Mouse (Mus musculus) brain, embryonic 14.5 days (tissue): ENCODE measurements around the gene Myo16.

Experiments used
- CTCF ChIP-seq: fragments of 200-500 bp; IDR thresholded peaks from 2 replicates; pipeline ENCODE4 v1.5.1; 2012; ENCODE audit warnings: inconsistent platforms, mild to moderate bottlenecking, moderate library complexity, borderline replicate concordance; ENCODE audit not compliant: insufficient read depth, insufficient read length; ENCODE audit errors: extremely low read depth
- POLR2A ChIP-seq: fragments of 200-500 bp; IDR thresholded peaks from 2 replicates; pipeline ENCODE4 v1.6.1; 2012; ENCODE audit warnings: mild to moderate bottlenecking, inconsistent platforms, borderline replicate concordance; ENCODE audit not compliant: poor library complexity, insufficient read depth, insufficient read length, severe bottlenecking; ENCODE audit errors: extremely low read depth

DNA sequence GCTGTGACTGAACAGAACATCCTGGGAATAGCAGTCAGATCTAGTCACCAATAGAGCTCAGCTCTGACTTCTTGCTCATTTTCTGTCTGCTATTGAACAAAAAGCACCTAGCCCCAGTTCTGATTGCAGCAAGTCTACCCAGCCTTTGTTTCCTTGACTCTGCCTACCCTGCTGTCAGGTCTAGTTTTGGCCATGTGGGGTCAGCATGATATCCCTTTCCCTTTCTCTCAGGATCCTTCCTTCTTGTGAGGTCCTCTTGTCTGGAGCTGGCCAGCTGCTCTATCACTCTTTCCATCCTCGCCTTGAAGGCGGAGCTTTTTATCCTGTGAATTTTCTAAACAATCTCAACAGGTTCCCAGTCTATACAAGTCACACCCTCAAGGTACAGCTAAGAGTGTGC is 459.7 kb downstream of the Myo16 start:
- no peak for TF ChIP-seq POLR2A
- TF ChIP-seq CTCF, result no peak
